Mouse (Mus musculus) ES-E14 (cell line): ENCODE results near the gene Gsta4. TPM values are rescaled to one million over a fixed set of nuclear protein-coding genes. Genes with fewer than 3 reads are reported as not detected.

Experiments
- DNase-seq: peaks from one replicate; pipeline ENCODE4 v3.0.0-alpha.2; 2013; ENCODE audit warnings: low read depth, low spot score
- H3K27ac ChIP-seq: 2 replicates; pipeline ENCODE4 v1.5.1; 2012; ENCODE audit warnings: low read depth, mild to moderate bottlenecking, low read length, moderate library complexity, mixed read lengths; ENCODE audit not compliant: poor library complexity, insufficient read depth, severe bottlenecking
- H3K36me3 ChIP-seq: 2 replicates; pipeline ENCODE4 v1.6.1; 2012; ENCODE audit warnings: mild to moderate bottlenecking, low read length, moderate library complexity, mixed read lengths; ENCODE audit not compliant: control insufficient read depth, poor library complexity, insufficient read depth, severe bottlenecking
- H3K4me1 ChIP-seq, 2 experiments: fragments of 150-350 bp in 1 of 2; sonication (generic) in 1 of 2; 2 replicates each; pipeline ENCODE4 v1.6.1; 2012; ENCODE audit warnings: low read length in 2 of 2, mild to moderate bottlenecking in 1 of 2, mixed read lengths in 1 of 2; ENCODE audit not compliant: control insufficient read depth in 2 of 2, insufficient read depth in 2 of 2, poor library complexity in 1 of 2
- H3K4me3 ChIP-seq, 2 experiments: fragments of 150-350 bp in 1 of 2; sonication (generic) in 1 of 2; 2 replicates each; pipeline ENCODE4 v1.5.1; 2012; ENCODE audit warnings: low read length in 2 of 2, low read depth in 1 of 2, mild to moderate bottlenecking in 1 of 2, mixed read lengths in 1 of 2; ENCODE audit not compliant: insufficient read depth in 1 of 2, poor library complexity in 1 of 2, severe bottlenecking in 1 of 2
- H3K9ac ChIP-seq: 2 replicates; pipeline ENCODE4 v1.6.1; 2012; ENCODE audit warnings: low read depth, mild to moderate bottlenecking, low read length, mixed read lengths; ENCODE audit not compliant: poor library complexity, insufficient read depth, severe bottlenecking
- H3K9me3 ChIP-seq: fragments of 150-350 bp; sonication (generic); 2 replicates; pipeline ENCODE4 v1.6.1; 2012; ENCODE audit warnings: low read depth, mild to moderate bottlenecking, low read length; ENCODE audit not compliant: control insufficient read depth, insufficient read depth
- CHD2 ChIP-seq: IDR thresholded peaks from 2 replicates; pipeline ENCODE4 v1.6.1; 2014; ENCODE audit warnings: mild to moderate bottlenecking, low read depth, low read length, inconsistent platforms
- HCFC1 ChIP-seq: IDR thresholded peaks from 2 replicates; pipeline ENCODE4 v1.6.1; 2012; ENCODE audit warnings: low read length, inconsistent platforms, borderline replicate concordance; ENCODE audit not compliant: insufficient read depth
- MAFK ChIP-seq: IDR thresholded peaks from 2 replicates; pipeline ENCODE4 v1.6.1; 2014; ENCODE audit warnings: mild to moderate bottlenecking, low read depth, low read length, inconsistent platforms; ENCODE audit not compliant: insufficient read depth
- ZC3H11A ChIP-seq: IDR thresholded peaks from 2 replicates; pipeline ENCODE4 v1.6.1; 2012; ENCODE audit warnings: low read depth, mild to moderate bottlenecking, inconsistent platforms, low read length, borderline replicate concordance
- ZNF384 ChIP-seq: IDR thresholded peaks from 2 replicates; pipeline ENCODE4 v1.6.1; 2012; ENCODE audit warnings: low read depth, low read length, inconsistent platforms
- in situ Hi-C, 2 experiments: fragments of 600-800 bp; cut with MboI; formaldehyde crosslinking; loops; one replicate each; pipeline ENCODE4 v1.15.1; 2025; ENCODE audit warnings: low sequenced_read_pairs in 2 of 2, inconsistent platforms in 1 of 2; ENCODE audit not compliant: unreplicated experiment in 2 of 2
- total RNA-seq: library from RNA; depleted of rRNA; stranded (reverse); fragments of 300-350 nt; gene quantifications from 2 replicates; pipeline ENCODE4 v1.2.3, GENCODE M21; 2012

Gsta4 gene
- total RNA-seq, 1 experiment, result 309 TPM

DNA sequence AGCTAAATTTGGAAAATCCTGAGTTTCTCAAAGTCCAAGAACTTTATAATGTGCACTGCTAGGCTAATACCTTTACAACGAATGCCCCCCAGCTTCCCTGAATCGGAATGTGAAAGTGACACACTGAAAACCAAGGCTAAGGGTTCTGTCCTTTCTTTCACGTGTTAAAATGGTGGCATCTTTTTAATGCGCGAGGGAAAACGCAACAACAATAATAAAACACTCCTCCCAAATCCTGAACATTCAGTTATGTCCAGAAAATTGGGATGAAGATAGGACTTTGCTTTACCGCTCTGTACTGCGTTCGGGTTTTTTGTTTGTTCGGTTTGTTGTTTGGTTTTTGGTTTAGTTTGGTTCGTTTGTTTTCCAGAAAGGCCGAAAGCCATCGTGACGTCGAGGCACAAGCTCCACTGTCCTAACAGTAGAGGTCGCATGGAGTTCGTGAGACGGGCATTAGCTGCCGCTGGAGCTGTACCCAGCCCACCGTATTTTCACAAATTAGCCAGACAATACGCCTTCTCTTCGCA, 6.3 kb upstream of the Gsta4 start:
- DNase-seq, result no peak
- Histone ChIP-seq H3K4me1 (peaks cover 6 to 7% of the 10 kb centered on the region in 2 experiments; a peak in 3 of 4 replicates), H3K27ac (peak overlapping the region; percentile 90), H3K36me3 (no peaks in the 10 kb centered on the region), H3K9me3 (no peaks in the 10 kb centered on the region), H3K4me3 (peak overlapping the region; percentile 81 to 88), H3K9ac (peak overlapping the region; percentile 94)
- in situ Hi-C loops, result no loop called here
- TF ChIP-seq ZC3H11A (peak; percentile 57; the same call in 1 of the 2 replicates), HCFC1 (no peak)

DNA sequence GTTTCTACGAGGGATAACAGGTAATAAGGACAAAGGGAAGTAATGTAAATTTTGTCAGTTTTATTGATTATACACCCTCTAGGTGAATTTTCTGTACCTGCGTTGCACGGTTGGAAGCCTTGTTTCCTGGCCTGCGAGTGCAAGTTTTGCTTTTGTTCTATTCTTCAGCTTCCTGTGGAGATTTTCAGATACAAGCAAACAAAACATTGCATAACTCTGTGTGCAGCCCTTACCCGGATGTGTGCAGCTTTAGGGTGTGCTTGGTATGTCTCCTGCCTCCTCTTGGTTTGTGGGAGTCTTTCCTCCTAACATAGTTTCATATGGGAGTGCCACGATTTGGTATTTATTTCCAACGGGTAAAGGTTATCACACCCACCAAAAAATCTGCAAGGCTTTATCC, 5.7 kb upstream of the Gsta4 start:
- in situ Hi-C loops, result no loop called here
- no peaks in the 10 kb centered on the region for H3K9me3 ChIP-seq
- H3K9ac ChIP-seq, result no peak overlapping the region
- no peak overlapping the region; the same call in 1 of the 2 replicates for H3K27ac ChIP-seq
- peaks cover 4 to 6% of the 10 kb centered on the region in 2 experiments; a peak in 3 of 4 replicates for H3K4me1 ChIP-seq
- DNase-seq, result no peak
- TF ChIP-seq CHD2, result no peak
- TF ChIP-seq ZC3H11A, result no peak
- TF ChIP-seq HCFC1, result no peak
- TF ChIP-seq MAFK, result no peak
- no peak for TF ChIP-seq ZNF384
- no peaks in the 10 kb centered on the region for H3K36me3 ChIP-seq
- peak overlapping the region in 1 of 2 experiments; percentile 81; a peak in 2 of 4 replicates for H3K4me3 ChIP-seq

DNA sequence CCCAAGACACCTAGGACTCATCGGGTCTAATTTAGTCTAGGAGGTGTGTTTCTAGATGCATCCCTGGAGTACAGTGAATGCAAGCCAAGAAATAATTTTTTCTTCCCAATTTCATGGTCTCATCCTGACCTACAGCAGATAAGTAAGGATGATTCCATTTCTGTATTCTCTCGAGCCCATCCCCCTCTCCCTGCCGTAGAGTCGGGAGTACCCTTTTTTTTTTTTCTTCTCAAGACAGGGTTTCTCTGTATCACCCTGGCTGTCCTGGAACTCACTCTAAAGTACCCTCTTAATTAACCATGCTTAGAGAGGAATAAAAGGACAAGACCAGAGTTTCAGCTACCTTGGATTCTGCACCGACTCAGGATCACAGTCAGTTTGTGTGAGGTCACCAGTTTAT, 4.4 kb upstream of the Gsta4 start:
- TF ChIP-seq MAFK, result no peak
- no peak overlapping the region for H3K9ac ChIP-seq
- no peaks in the 10 kb centered on the region for H3K36me3 ChIP-seq
- no peak for DNase-seq
- H3K9me3 ChIP-seq, result no peaks in the 10 kb centered on the region
- peaks cover 4 to 6% of the 10 kb centered on the region in 2 experiments; a peak in 3 of 4 replicates for H3K4me1 ChIP-seq
- H3K4me3 ChIP-seq, result no peak overlapping the region
- H3K27ac ChIP-seq, result no peak overlapping the region
- in situ Hi-C loops, result no loop called here

DNA sequence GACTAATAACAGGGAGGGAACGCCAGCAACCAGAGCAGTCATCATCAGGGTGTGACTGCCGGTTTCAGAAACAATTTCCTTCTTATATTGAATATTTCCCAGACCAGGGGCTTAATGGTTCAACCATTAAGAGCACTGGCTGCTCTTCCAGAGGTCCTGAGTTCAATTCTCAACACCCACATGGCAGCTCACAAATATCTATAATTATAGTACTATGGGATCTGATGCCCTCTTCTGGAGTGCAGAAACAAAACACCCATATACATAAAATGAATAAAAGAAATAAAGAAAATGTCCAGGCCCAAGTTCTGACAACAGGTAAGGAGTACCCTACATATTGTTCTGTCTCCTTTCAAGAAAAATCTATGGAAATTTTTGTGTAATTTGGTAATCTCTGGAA, 3.5 kb upstream of the Gsta4 start:
- Histone ChIP-seq H3K9ac (no peak overlapping the region), H3K27ac (no peak overlapping the region), H3K4me3 (no peak overlapping the region), H3K9me3 (no peaks in the 10 kb centered on the region), H3K36me3 (no peaks in the 10 kb centered on the region), H3K4me1 (peaks cover 4 to 6% of the 10 kb centered on the region in 2 experiments; a peak in 3 of 4 replicates)
- no peak for DNase-seq
- in situ Hi-C loops, result no loop called here
- TF ChIP-seq HCFC1, result no peak
- no peak for TF ChIP-seq ZNF384
- TF ChIP-seq MAFK, result no peak
- TF ChIP-seq CHD2, result no peak
- TF ChIP-seq ZC3H11A, result no peak

DNA sequence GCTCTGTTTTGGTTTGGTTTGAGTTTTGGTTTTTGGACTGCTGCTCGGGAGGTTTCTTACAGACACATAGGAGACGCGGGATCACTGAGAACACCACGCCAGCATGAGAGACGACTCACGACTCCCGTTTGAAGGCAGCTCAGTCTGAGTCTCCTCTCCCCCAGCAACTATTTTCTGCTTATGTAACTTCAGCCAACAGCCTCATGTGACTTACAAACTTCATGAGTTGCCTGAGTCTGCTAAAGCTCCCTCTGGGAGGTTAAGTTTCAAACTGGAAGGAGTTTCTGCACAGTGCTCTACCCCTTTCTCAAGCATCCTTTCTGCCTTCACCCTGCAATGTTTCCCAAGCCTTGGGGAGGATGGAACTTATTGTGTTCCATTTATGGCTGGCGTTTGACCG, 3.1 kb downstream of the Gsta4 start:
- in situ Hi-C loops, result no loop called here
- H3K27ac ChIP-seq, result no peak overlapping the region; the same call in 1 of the 2 replicates
- H3K9me3 ChIP-seq, result no peaks in the 10 kb centered on the region
- no peak for DNase-seq
- H3K4me3 ChIP-seq, result no peak overlapping the region
- no peaks in the 10 kb centered on the region for H3K36me3 ChIP-seq
- TF ChIP-seq ZNF384 (no peak), HCFC1 (no peak), CHD2 (no peak), ZC3H11A (no peak), MAFK (no peak)
- H3K4me1 ChIP-seq, result peaks cover 6 to 7% of the 10 kb centered on the region in 2 experiments
- H3K9ac ChIP-seq, result no peak overlapping the region
